In genomic region chr6:70911668-70912395, GRCm38 (mm10) we compare ENCODE assay signal across 9 mouse cellular contexts. TPM values are rescaled to one million over a fixed set of nuclear protein-coding genes. Genes with fewer than 3 reads are reported as not detected.
DNase-seq lines count a peak whose midpoint lies in the region; ATAC-seq and TF ChIP-seq lines count a peak whose summit lies in the region.
"Had no signal": no experiment of that assay in that cellular context is flagged by ENCODE, and none has a peak within 500 bp of the region (broad histone marks: within the 10 kb centered on the region; RNA-seq: fewer than 3 reads in every experiment).

No protein-coding gene starts in this region.

- no peak for TF ChIP-seq CTCF in kidney, postnatal 0 days (IDR thresholded peaks at IDR 0.05; ENCODE audit: low read depth)
- no peak for TF ChIP-seq CTCF in gastrocnemius, adult 2 months (IDR thresholded peaks at IDR 0.05)

- no peaks in the 10 kb centered on the region for H3K36me3 ChIP-seq in lung, embryonic 16.5 days (ENCODE audit: control insufficient read depth, insufficient read depth, low read length)
- H3K36me3 ChIP-seq in embryonic facial prominence, embryonic 12.5 days: 0 out of 2 replicates have a peak, but pooled peaks cover under 1% of the 10 kb centered on the region
- no peaks in the 10 kb centered on the region for H3K36me3 ChIP-seq in kidney, postnatal 0 days (ENCODE audit: insufficient read depth, low read length)
- no peaks in the 10 kb centered on the region for H3K36me3 ChIP-seq in liver, embryonic 12.5 days

- ATAC-seq in lung, embryonic 16.5 days (ENCODE audit: low read depth): no peak
- ATAC-seq in embryonic facial prominence, embryonic 12.5 days (ENCODE audit: insufficient number of reproducible peaks, insufficient read depth, low FRiP score, low TSS enrichment): no peak
- peak; percentile 59; the same call in 1 of the 2 replicates for ATAC-seq in kidney, postnatal 0 days (replicated peaks; ENCODE audit: low FRiP score, low read depth)
- no peak for ATAC-seq in liver, embryonic 12.5 days

- no peak for DNase-seq in lung, postnatal 10 days
- DNase-seq in kidney, postnatal 0 days (ENCODE audit: low spot score): peak; percentile 9
- DNase-seq in right cerebral cortex, postnatal 4 days: peak; percentile 55
- DNase-seq in B cell, adult 2 months: no peak
- DNase-seq in gastrocnemius, adult 2 months: no peak

- 10% methylated on average over 20 of the region's 20 CpGs for WGBS in lung, embryonic 16.5 days
- WGBS in embryonic facial prominence, embryonic 12.5 days: 8% methylated on average over 20 of the region's 20 CpGs
- WGBS in kidney, postnatal 0 days: 8% methylated on average over 20 of the region's 20 CpGs
- 10% methylated on average over 20 of the region's 20 CpGs for WGBS in liver, embryonic 12.5 days (ENCODE audit: insufficient replicate concordance)

- H3K4me3 ChIP-seq in lung, embryonic 16.5 days (ENCODE audit: low read length): no peak overlapping the region
- H3K4me3 ChIP-seq in embryonic facial prominence, embryonic 12.5 days: peak overlapping the region; percentile 14
- H3K4me3 ChIP-seq in kidney, postnatal 0 days (replicated peaks; ENCODE audit: low read depth, low read length): no peak overlapping the region
- H3K4me3 ChIP-seq in liver, embryonic 12.5 days: peak overlapping the region; percentile 4; the same call in 1 of the 2 replicates
- no peak overlapping the region for H3K4me3 ChIP-seq in gastrocnemius, adult 2 months

- intact Hi-C loops in gastrocnemius, adult 2 months (cut with DNase I): no loop called here

- H3K27me3 ChIP-seq in lung, embryonic 16.5 days (ENCODE audit: control insufficient read depth, insufficient read depth, low read depth, low read length): no peaks in the 10 kb centered on the region; the same call in 1 of the 2 replicates
- no peaks in the 10 kb centered on the region for H3K27me3 ChIP-seq in embryonic facial prominence, embryonic 12.5 days
- 0 out of 2 replicates have a peak, but pooled peaks cover 3% of the 10 kb centered on the region for H3K27me3 ChIP-seq in kidney, postnatal 0 days (ENCODE audit: insufficient read depth, low read length)
- peaks cover 56% of the 10 kb centered on the region for H3K27me3 ChIP-seq in liver, embryonic 12.5 days (replicated peaks)

- no peak overlapping the region for H3K27ac ChIP-seq in lung, embryonic 16.5 days (ENCODE audit: low read length)
- no peak overlapping the region for H3K27ac ChIP-seq in embryonic facial prominence, embryonic 12.5 days
- H3K27ac ChIP-seq in kidney, postnatal 0 days: no peak overlapping the region
- H3K27ac ChIP-seq in liver, embryonic 12.5 days: no peak overlapping the region
- H3K27ac ChIP-seq in gastrocnemius, adult 2 months: no peak overlapping the region

- no peaks in the 10 kb centered on the region for H3K9me3 ChIP-seq in lung, embryonic 16.5 days (ENCODE audit: control insufficient read depth, low read length)
- H3K9me3 ChIP-seq in embryonic facial prominence, embryonic 12.5 days: no peaks in the 10 kb centered on the region
- no peaks in the 10 kb centered on the region for H3K9me3 ChIP-seq in kidney, postnatal 0 days (replicated peaks; ENCODE audit: low read length)
- H3K9me3 ChIP-seq in liver, embryonic 12.5 days (replicated peaks): no peaks in the 10 kb centered on the region

- H3K4me2 ChIP-seq in lung, embryonic 16.5 days (ENCODE audit: low read depth, low read length): peak overlapping the region; percentile 28
- peak overlapping the region; percentile 42 for H3K4me2 ChIP-seq in embryonic facial prominence, embryonic 12.5 days (replicated peaks)
- H3K4me2 ChIP-seq in kidney, postnatal 0 days (ENCODE audit: low read length): peak overlapping the region; percentile 42
- peak overlapping the region; percentile 35 for H3K4me2 ChIP-seq in liver, embryonic 12.5 days

- no peaks in the 10 kb centered on the region for H3K4me1 ChIP-seq in lung, embryonic 16.5 days (replicated peaks; ENCODE audit: control insufficient read depth, insufficient read depth, low read length)
- peaks cover 12% of the 10 kb centered on the region; the same call in 1 of the 2 replicates for H3K4me1 ChIP-seq in embryonic facial prominence, embryonic 12.5 days
- H3K4me1 ChIP-seq in kidney, postnatal 0 days (replicated peaks; ENCODE audit: insufficient read depth, low read length): no peaks in the 10 kb centered on the region
- 0 out of 2 replicates have a peak, but pooled peaks cover 5% of the 10 kb centered on the region for H3K4me1 ChIP-seq in liver, embryonic 12.5 days

- H3K9ac ChIP-seq in lung, embryonic 16.5 days (ENCODE audit: low read length): no peak overlapping the region
- H3K9ac ChIP-seq in embryonic facial prominence, embryonic 12.5 days: no peak overlapping the region
- no peak overlapping the region for H3K9ac ChIP-seq in kidney, postnatal 0 days (ENCODE audit: low read depth, low read length)
- H3K9ac ChIP-seq in liver, embryonic 12.5 days: no peak overlapping the region

RNA-seq across cellular contexts. Expression of gene Tex37, which starts 6.9 kb away (rescaled TPM):
- not detected in 2 replicates for polyA plus RNA-seq in lung, embryonic 16.5 days (2015; fragmentation: Nextera tagmentation; extraction: Ambion mirVana)
- not detected in 2 replicates for polyA plus RNA-seq in embryonic facial prominence, embryonic 12.5 days (2016; fragmentation: Nextera tagmentation; extraction: Ambion mirVana)
- not detected in 2 replicates for polyA plus RNA-seq in kidney, postnatal 0 days (2015; fragmentation: Nextera tagmentation; extraction: Ambion mirVana)
- not detected in 2 replicates for polyA plus RNA-seq in liver, embryonic 12.5 days (2016; fragmentation: Nextera tagmentation; extraction: Ambion mirVana)
- not detected for total RNA-seq in gastrocnemius, adult 2 months (2021)
- polyA plus RNA-seq: neural tube, embryonic 11.5 days had no signal

RNA-seq across cellular contexts. Expression of gene Foxi3, which starts 44.5 kb away (rescaled TPM):
- polyA plus RNA-seq in lung, embryonic 16.5 days (2015; fragmentation: Nextera tagmentation; extraction: Ambion mirVana): not detected in 2 replicates
- polyA plus RNA-seq in embryonic facial prominence, embryonic 12.5 days (2016; fragmentation: Nextera tagmentation; extraction: Ambion mirVana): 1.3 and 1.7 TPM in 2 replicates
- polyA plus RNA-seq in kidney, postnatal 0 days (2015; fragmentation: Nextera tagmentation; extraction: Ambion mirVana): not detected in 2 replicates
- not detected in 2 replicates for polyA plus RNA-seq in liver, embryonic 12.5 days (2016; fragmentation: Nextera tagmentation; extraction: Ambion mirVana)
- not detected for total RNA-seq in gastrocnemius, adult 2 months (2021)
- polyA plus RNA-seq: neural tube, embryonic 11.5 days had no signal

Comparison
In these comparisons a context has a peak if more than half of its experiments do, and no peak if none do; other contexts are left out.
1. H3K4me3 ChIP-seq: peak in embryonic facial prominence, embryonic 12.5 days (single experiment) and liver, embryonic 12.5 days (single experiment); none in lung, embryonic 16.5 days (single experiment), kidney, postnatal 0 days (single experiment) and gastrocnemius, adult 2 months (single experiment).
2. DNase-seq: peak in kidney, postnatal 0 days (single experiment) and right cerebral cortex, postnatal 4 days (single experiment); none in lung, postnatal 10 days (single experiment), B cell, adult 2 months (0 of 2) and gastrocnemius, adult 2 months (single experiment).
3. Peak in every context shown above with its lines, with median percentiles within 50 percentile points of each other: H3K4me2 ChIP-seq.